Mouse (Mus musculus) kidney, adult 11 months (tissue): ENCODE results near the gene Gm8212.
"Not testable (repeated sequence)": the region's sequence is repeated elsewhere in the genome, so short reads cannot be mapped to it uniquely, and the experiment has no call there.

Experiments
- DNase-seq: peaks from one replicate; pipeline ENCODE4 v3.0.0; 2022

Gene Gm8212

DNA sequence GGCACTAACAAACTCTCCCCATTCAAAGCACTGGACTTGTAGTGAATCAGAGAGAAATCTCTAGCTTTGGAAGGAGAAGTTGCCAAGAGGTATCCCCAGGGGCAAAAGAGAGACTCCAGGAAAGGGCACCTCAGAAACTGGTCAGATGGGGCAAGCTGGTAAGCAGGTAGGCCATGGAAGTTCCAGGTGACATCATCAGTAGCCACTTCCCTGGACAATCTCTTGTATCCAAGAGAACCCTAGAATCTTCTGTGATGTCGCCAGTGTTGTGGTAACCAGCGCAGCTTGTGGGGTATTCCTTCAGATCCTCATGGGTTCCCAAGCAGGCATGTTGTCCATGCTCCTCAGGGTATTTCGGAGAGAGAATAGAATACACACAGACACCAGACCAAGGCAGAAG, at the start of gene Gm8212:
Gene Gm8212 (plus strand): TSS at position 301 of the 400 bp plus-strand sequence.
- DNase-seq, result not testable (repeated sequence)

DNA sequence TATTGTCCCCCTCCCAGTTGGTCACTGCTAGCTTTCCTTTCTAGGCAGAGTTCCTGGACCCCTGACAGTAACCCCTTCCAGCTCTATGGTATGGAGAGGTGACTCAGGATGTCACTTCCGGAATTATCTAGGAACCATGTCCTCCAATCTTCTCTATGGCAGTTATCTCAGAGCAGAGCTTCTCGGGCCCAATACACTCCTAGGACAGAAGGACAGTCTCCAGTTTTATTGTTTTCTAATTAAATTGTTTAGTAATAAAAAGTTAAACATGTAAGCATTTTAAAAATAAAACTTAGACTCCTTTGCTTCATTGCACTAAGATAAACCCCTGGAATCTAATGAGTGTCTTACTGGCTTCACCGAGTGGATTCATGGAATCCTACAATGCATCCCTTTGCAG, 15.7 kb downstream of the Gm8212 start, which contains the start of gene 4930503E14Rik:
Gene 4930503E14Rik (minus strand): TSS at position 101 of the 400 bp plus-strand sequence.
- DNase-seq, result not testable (repeated sequence)

DNA sequence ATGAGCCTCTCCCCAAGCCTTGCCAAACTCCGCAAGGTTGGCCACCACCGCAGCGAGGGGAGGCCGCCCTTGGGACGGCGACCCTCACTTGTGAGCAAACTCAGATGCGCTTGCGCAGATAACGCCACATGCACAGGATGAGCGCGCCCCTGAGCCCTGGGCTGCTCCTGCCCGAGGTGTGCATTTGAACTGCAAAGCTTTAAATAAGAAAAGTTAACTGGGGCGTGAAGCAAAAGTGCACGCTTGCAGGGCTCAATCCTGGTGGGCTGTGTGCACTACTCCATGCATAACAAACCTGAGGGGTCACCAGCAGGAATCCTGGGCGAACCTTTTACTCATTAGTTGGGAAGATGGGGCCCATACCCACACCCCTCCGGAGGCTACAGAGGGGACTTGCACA, 50.6 kb downstream of the Gm8212 start:
- no peak for DNase-seq
